Mouse (Mus musculus) limb, embryonic 10.5 days (tissue): Measurements from ENCODE around the gene Glra4. TPM values are rescaled to one million over a fixed set of nuclear protein-coding genes. Genes with fewer than 3 reads are reported as not detected.

Experiments
- DNase-seq: peaks from one replicate; pipeline ENCODE4 v3.0.0-alpha.2; 2017; ENCODE audit warnings: low spot score
- H3K27ac ChIP-seq: fragments of 300-500 bp; sonication (generic); 2 replicates; pipeline ENCODE4 v1.5.1; 2016; ENCODE audit warnings: mild to moderate bottlenecking
- H3K27me3 ChIP-seq: fragments of 300-500 bp; sonication (generic); 2 replicates; pipeline ENCODE4 v1.6.1; 2016; ENCODE audit warnings: low read depth, mild to moderate bottlenecking; ENCODE audit not compliant: poor library complexity, severe bottlenecking
- H3K36me3 ChIP-seq: fragments of 300-500 bp; sonication (generic); 2 replicates; pipeline ENCODE4 v1.6.1; 2016; ENCODE audit warnings: mild to moderate bottlenecking, moderate library complexity
- H3K4me1 ChIP-seq: fragments of 300-500 bp; sonication (generic); 2 replicates; pipeline ENCODE4 v1.6.1; 2016
- H3K4me3 ChIP-seq: fragments of 300-500 bp; sonication (generic); 2 replicates; pipeline ENCODE4 v1.5.1; 2016; ENCODE audit warnings: mild to moderate bottlenecking, moderate library complexity
- H3K9me3 ChIP-seq: fragments of 300-500 bp; sonication (generic); replicated peaks from 2 replicates; pipeline ENCODE4 v1.6.1; 2016; ENCODE audit warnings: mild to moderate bottlenecking
- WGBS: fragments of 180-500 bp; shearing (Covaris S2); methylation state at CpG from one replicate; pipeline ENCODE4 v1.1.7; 2016; 5-methylcytosine and 5-hydroxymethylcytosine counted together
- polyA plus RNA-seq: library from polyadenylated mRNA; unstranded; fragments of >200 nt; fragmentation: Nextera tagmentation; extraction: Ambion mirVana; gene quantifications from 2 replicates; pipeline ENCODE4 v1.2.1, GENCODE M21; 2016

Glra4 gene
- polyA plus RNA-seq, 1 experiment from 2014 or later, result 0.13 TPM

- peak; percentile 59 for DNase-seq
- WGBS, result 7% methylated on average over 18 of the region's 18 CpGs
- peak overlapping the region; percentile 60 for H3K4me3 ChIP-seq
- peak overlapping the region; percentile 90 for H3K27ac ChIP-seq
- no peaks in the 10 kb centered on the region for H3K9me3 ChIP-seq
- H3K4me1 ChIP-seq, result 0 out of 2 replicates have a peak, but pooled peaks cover 4% of the 10 kb centered on the region
- no peaks in the 10 kb centered on the region for H3K36me3 ChIP-seq
- peaks cover 42% of the 10 kb centered on the region for H3K27me3 ChIP-seq
Observed at GRCm38 (mm10) chrX:136708168-136708681, 71.7 kb downstream of the Glra4 start.

Other genes starting within 250 kb of the Glra4 start
- gene Kir3dl2, start 236.1 kb downstream of the Glra4 start, polyA plus RNA-seq, result not detected in 2 replicates
- gene Tceal3, start 189.3 kb downstream of the Glra4 start, polyA plus RNA-seq, result 2.7 and 4.8 TPM in 2 replicates
- 5.1 and 6.0 TPM in 2 replicates for gene Tceal1, start 72.2 kb downstream of the Glra4 start, polyA plus RNA-seq
- 552 and 564 TPM in 2 replicates for gene Morf4l2, start 36.5 kb downstream of the Glra4 start, polyA plus RNA-seq
- 2.6 and 3.8 TPM in 2 replicates for gene Plp1, start 42.5 kb upstream of the Glra4 start, polyA plus RNA-seq
- gene Rab9b, start 88.6 kb upstream of the Glra4 start, polyA plus RNA-seq, result 0.09 and 0.14 TPM in 2 replicates
- not detected in 2 replicates for gene H2bfm, start 147.2 kb upstream of the Glra4 start, polyA plus RNA-seq
- 25.1 and 49.5 TPM in 2 replicates for gene Tmsb15b2, start 195.4 kb upstream of the Glra4 start, polyA plus RNA-seq
- gene Tmsb15l, start 196.7 kb upstream of the Glra4 start, polyA plus RNA-seq, result 3.3 and 5.0 TPM in 2 replicates
- gene Tmsb15b1, start 196.7 kb upstream of the Glra4 start, polyA plus RNA-seq, result 13.5 and 19.8 TPM in 2 replicates
- gene Zcchc18, start 213.0 kb upstream of the Glra4 start, polyA plus RNA-seq, result 15.8 and 32.4 TPM in 2 replicates